Mouse (Mus musculus): Measurements from ENCODE around the gene Med27. TPM values are rescaled to one million over a fixed set of nuclear protein-coding genes. Genes with fewer than 3 reads are reported as not detected.

Gene Med27
- polyA plus RNA-seq, 1 experiment from 2014 or later = 61.0 TPM

GRCm38 (mm10) chr2:29442275-29442674, 95.7 kb downstream of the Med27 start:
- H3K4me3 ChIP-seq = no peak overlapping the region
- H3K36me3 ChIP-seq = no peaks in the 10 kb centered on the region
- H3K27ac ChIP-seq (replicated peaks) = no peak overlapping the region
- no peaks in the 10 kb centered on the region for H3K27me3 ChIP-seq (ENCODE audit: low read depth, poor library complexity, severe bottlenecking)
- H3K4me1 ChIP-seq = peaks cover 33% of the 10 kb centered on the region
- DNase-seq (ENCODE audit: low spot score) = no peak
- H3K9me3 ChIP-seq (replicated peaks) = no peaks in the 10 kb centered on the region

GRCm38 (mm10) chr2:29443626-29444217, 97.1 kb downstream of the Med27 start:
- no peak overlapping the region for H3K27ac ChIP-seq (replicated peaks)
- DNase-seq (ENCODE audit: low spot score) = no peak
- no peaks in the 10 kb centered on the region for H3K27me3 ChIP-seq (ENCODE audit: low read depth, poor library complexity, severe bottlenecking)
- no peaks in the 10 kb centered on the region for H3K9me3 ChIP-seq (replicated peaks)
- H3K4me1 ChIP-seq = peaks cover 30% of the 10 kb centered on the region
- H3K4me3 ChIP-seq = no peak overlapping the region
- 88% methylated on average over 2 of the region's 2 CpGs for WGBS
- H3K36me3 ChIP-seq = no peaks in the 10 kb centered on the region

GRCm38 (mm10) chr2:29448476-29449002, 101.9 kb downstream of the Med27 start:
- H3K9me3 ChIP-seq (replicated peaks) = no peaks in the 10 kb centered on the region
- no peak overlapping the region for H3K27ac ChIP-seq (replicated peaks)
- H3K4me1 ChIP-seq = peaks cover 46% of the 10 kb centered on the region
- H3K36me3 ChIP-seq = no peaks in the 10 kb centered on the region
- H3K4me3 ChIP-seq = no peak overlapping the region
- H3K27me3 ChIP-seq (ENCODE audit: low read depth, poor library complexity, severe bottlenecking) = no peaks in the 10 kb centered on the region
- DNase-seq (ENCODE audit: low spot score) = no peak
- WGBS = 89% methylated on average over 7 of the region's 7 CpGs

- Histone ChIP-seq H3K27me3 (ENCODE audit: low read depth, poor library complexity, severe bottlenecking) (no peaks in the 10 kb centered on the region), H3K27ac (replicated peaks) (no peak overlapping the region), H3K4me3 (no peak overlapping the region), H3K36me3 (no peaks in the 10 kb centered on the region), H3K4me1 (peaks cover 63% of the 10 kb centered on the region), H3K9me3 (replicated peaks) (no peaks in the 10 kb centered on the region)
- WGBS = 86% methylated on average over 14 of the region's 14 CpGs
- no peak for DNase-seq (ENCODE audit: low spot score)
Observed at GRCm38 (mm10) chr2:29451368-29451999, 104.9 kb downstream of the Med27 start.

GRCm38 (mm10) chr2:29453376-29453775, 106.8 kb downstream of the Med27 start:
- no peak for DNase-seq (ENCODE audit: low spot score)
- no peak overlapping the region for H3K4me3 ChIP-seq
- 79% methylated on average over 4 of the region's 4 CpGs for WGBS
- H3K9me3 ChIP-seq (replicated peaks) = no peaks in the 10 kb centered on the region
- H3K27me3 ChIP-seq (ENCODE audit: low read depth, poor library complexity, severe bottlenecking) = no peaks in the 10 kb centered on the region
- H3K4me1 ChIP-seq = peaks cover 63% of the 10 kb centered on the region
- H3K27ac ChIP-seq (replicated peaks) = 0 out of 2 replicates have a peak overlapping the region, but pooled peaks have one; percentile 4
- no peaks in the 10 kb centered on the region for H3K36me3 ChIP-seq

- 80% methylated on average over 9 of the region's 9 CpGs for WGBS
- no peaks in the 10 kb centered on the region for H3K27me3 ChIP-seq (ENCODE audit: low read depth, poor library complexity, severe bottlenecking)
- DNase-seq (ENCODE audit: low spot score) = no peak
- H3K36me3 ChIP-seq = no peaks in the 10 kb centered on the region
- no peaks in the 10 kb centered on the region for H3K9me3 ChIP-seq (replicated peaks)
- peaks cover 39% of the 10 kb centered on the region for H3K4me1 ChIP-seq
- no peak overlapping the region for H3K4me3 ChIP-seq
- no peak overlapping the region for H3K27ac ChIP-seq (replicated peaks)
Observed at GRCm38 (mm10) chr2:29456631-29457320, 110.2 kb downstream of the Med27 start.

- Histone ChIP-seq H3K4me1 (peaks cover 36% of the 10 kb centered on the region), H3K36me3 (no peaks in the 10 kb centered on the region), H3K27ac (replicated peaks) (no peak overlapping the region), H3K9me3 (replicated peaks) (no peaks in the 10 kb centered on the region), H3K4me3 (no peak overlapping the region), H3K27me3 (ENCODE audit: low read depth, poor library complexity, severe bottlenecking) (no peaks in the 10 kb centered on the region)
- DNase-seq (ENCODE audit: low spot score) = no peak
- WGBS = 66% methylated on average over 2 of the region's 2 CpGs
Observed at GRCm38 (mm10) chr2:29457677-29458076, 111.1 kb downstream of the Med27 start.

GRCm38 (mm10) chr2:29458346-29458950, 111.8 kb downstream of the Med27 start:
- no peaks in the 10 kb centered on the region for H3K36me3 ChIP-seq
- no peak for DNase-seq (ENCODE audit: low spot score)
- no peaks in the 10 kb centered on the region for H3K27me3 ChIP-seq (ENCODE audit: low read depth, poor library complexity, severe bottlenecking)
- H3K4me3 ChIP-seq = no peak overlapping the region
- H3K9me3 ChIP-seq (replicated peaks) = no peaks in the 10 kb centered on the region
- no peak overlapping the region for H3K27ac ChIP-seq (replicated peaks)
- WGBS = 88% methylated on average over 3 of the region's 3 CpGs
- peaks cover 28% of the 10 kb centered on the region for H3K4me1 ChIP-seq

GRCm38 (mm10) chr2:29459648-29460047, 113.0 kb downstream of the Med27 start:
- 79% methylated on average over 1 of the region's 1 CpGs for WGBS
- no peak for DNase-seq (ENCODE audit: low spot score)

GRCm38 (mm10) chr2:29461841-29462240, 115.2 kb downstream of the Med27 start:
- H3K36me3 ChIP-seq = no peaks in the 10 kb centered on the region
- no peaks in the 10 kb centered on the region for H3K9me3 ChIP-seq (replicated peaks)
- no peak for DNase-seq (ENCODE audit: low spot score)
- no peak overlapping the region for H3K27ac ChIP-seq (replicated peaks)
- no peak overlapping the region for H3K4me3 ChIP-seq
- 87% methylated on average over 2 of the region's 2 CpGs for WGBS
- H3K4me1 ChIP-seq = peaks cover 20% of the 10 kb centered on the region
- H3K27me3 ChIP-seq (ENCODE audit: low read depth, poor library complexity, severe bottlenecking) = no peaks in the 10 kb centered on the region

More at GRCm38 (mm10) chr2:29459648-29460047, 113.0 kb downstream of the Med27 start:
- no peak overlapping the region for H3K4me3 ChIP-seq
- H3K27ac ChIP-seq (replicated peaks) = no peak overlapping the region
- no peaks in the 10 kb centered on the region for H3K36me3 ChIP-seq
- H3K9me3 ChIP-seq (replicated peaks) = no peaks in the 10 kb centered on the region
- H3K4me1 ChIP-seq = peaks cover 16% of the 10 kb centered on the region
- no peaks in the 10 kb centered on the region for H3K27me3 ChIP-seq (ENCODE audit: low read depth, poor library complexity, severe bottlenecking)

GRCm38 (mm10) chr2:29463039-29463585, 116.5 kb downstream of the Med27 start:
- Histone ChIP-seq H3K4me3 (no peak overlapping the region), H3K9me3 (replicated peaks) (no peaks in the 10 kb centered on the region), H3K27me3 (ENCODE audit: low read depth, poor library complexity, severe bottlenecking) (no peaks in the 10 kb centered on the region), H3K4me1 (peaks cover 20% of the 10 kb centered on the region), H3K36me3 (no peaks in the 10 kb centered on the region), H3K27ac (replicated peaks) (no peak overlapping the region)
- WGBS = 90% methylated on average over 6 of the region's 6 CpGs
- DNase-seq (ENCODE audit: low spot score) = no peak

- Histone ChIP-seq H3K36me3 (no peaks in the 10 kb centered on the region), H3K9me3 (replicated peaks) (no peaks in the 10 kb centered on the region), H3K4me1 (peaks cover 31% of the 10 kb centered on the region), H3K4me3 (no peak overlapping the region), H3K27me3 (ENCODE audit: low read depth, poor library complexity, severe bottlenecking) (no peaks in the 10 kb centered on the region), H3K27ac (replicated peaks) (0 out of 2 replicates have a peak overlapping the region, but pooled peaks have one; percentile 57)
- no peak for DNase-seq (ENCODE audit: low spot score)
- WGBS = 89% methylated on average over 9 of the region's 9 CpGs
Observed at GRCm38 (mm10) chr2:29464851-29465648, 118.4 kb downstream of the Med27 start.
